Comparison of ENCODE assay signal across 17 mouse cellular contexts in genomic region chr13:94211236-94212119, GRCm38 (mm10).
DNase-seq lines count a peak whose midpoint lies in the region; ATAC-seq and TF ChIP-seq lines count a peak whose summit lies in the region.
"Had no signal": no experiment of that assay in that cellular context is flagged by ENCODE, and none has a peak within 500 bp of the region (broad histone marks: within the 10 kb centered on the region; RNA-seq: fewer than 3 reads in every experiment).

No protein-coding gene starts in this region.

- no peak for TF ChIP-seq CTCF in hindbrain, postnatal 0 days (IDR thresholded peaks at IDR 0.05; ENCODE audit: low read depth)

- H3K9me3 ChIP-seq in kidney, embryonic 15.5 days (replicated peaks): peaks cover 6% of the 10 kb centered on the region
- peaks cover 3% of the 10 kb centered on the region; the same call in 1 of the 2 replicates for H3K9me3 ChIP-seq in forebrain, embryonic 13.5 days (replicated peaks)
- no peaks in the 10 kb centered on the region for H3K9me3 ChIP-seq in hindbrain, postnatal 0 days (ENCODE audit: low read length)
- H3K9me3 ChIP-seq: limb, embryonic 15.5 days had no signal

- H3K27me3 ChIP-seq in kidney, embryonic 15.5 days: no peaks in the 10 kb centered on the region
- H3K27me3 ChIP-seq in forebrain, embryonic 13.5 days: no peaks in the 10 kb centered on the region
- H3K27me3 ChIP-seq in hindbrain, postnatal 0 days (ENCODE audit: insufficient read depth, low read length): no peaks in the 10 kb centered on the region
- H3K27me3 ChIP-seq: embryonic facial prominence, embryonic 12.5 days; limb, embryonic 15.5 days had no signal

- H3K4me3 ChIP-seq in kidney, embryonic 15.5 days (replicated peaks): no peak overlapping the region
- H3K4me3 ChIP-seq in forebrain, embryonic 13.5 days: no peak overlapping the region
- H3K4me3 ChIP-seq in hindbrain, postnatal 0 days (ENCODE audit: low read length): no peak overlapping the region
- H3K4me3 ChIP-seq: embryonic facial prominence, embryonic 12.5 days; left cerebral cortex, adult 2 months; limb, embryonic 15.5 days had no signal

- DNase-seq in kidney, postnatal 14 days: no peak
- DNase-seq in MN1 (ENCODE audit: low spot score): peak; percentile 26
- peak; percentile 37 for DNase-seq in hindbrain, postnatal 0 days (ENCODE audit: low spot score)
- no peak for DNase-seq in cerebellum, adult 8-10 months
- no peak for DNase-seq in urinary bladder, postnatal 10 days (ENCODE audit: low spot score)
- DNase-seq in frontal cortex, adult 2 months (ENCODE audit: extremely low spot score in 1 of 2, low spot score in 1 of 2): no peak
- DNase-seq: adrenal gland, postnatal 14 days; cerebellum, postnatal 25 days; heart, postnatal 36 days; kidney, adult 2 months; lung, adult 18-20 months had no signal

- H3K4me1 ChIP-seq in kidney, embryonic 15.5 days: 0 out of 2 replicates have a peak, but pooled peaks cover 7% of the 10 kb centered on the region
- H3K4me1 ChIP-seq in forebrain, embryonic 13.5 days: peaks cover 17% of the 10 kb centered on the region
- no peaks in the 10 kb centered on the region for H3K4me1 ChIP-seq in hindbrain, postnatal 0 days (ENCODE audit: insufficient read depth, low read length)
- H3K4me1 ChIP-seq: limb, embryonic 15.5 days had no signal

- H3K27ac ChIP-seq in kidney, embryonic 15.5 days: peak overlapping the region; percentile 54; the same call in 1 of the 2 replicates
- peak overlapping the region; percentile 66 for H3K27ac ChIP-seq in forebrain, embryonic 13.5 days
- no peak overlapping the region for H3K27ac ChIP-seq in hindbrain, postnatal 0 days
- H3K27ac ChIP-seq: embryonic facial prominence, embryonic 12.5 days; left cerebral cortex, adult 2 months; limb, embryonic 15.5 days had no signal

- WGBS in kidney, embryonic 15.5 days: 59% methylated on average over 6 of the region's 6 CpGs
- WGBS in forebrain, embryonic 13.5 days: 16% methylated on average over 6 of the region's 6 CpGs
- 35% methylated on average over 6 of the region's 6 CpGs for WGBS in hindbrain, postnatal 0 days

- peaks cover 30% of the 10 kb centered on the region for H3K36me3 ChIP-seq in kidney, embryonic 15.5 days
- peaks cover 20% of the 10 kb centered on the region for H3K36me3 ChIP-seq in forebrain, embryonic 13.5 days (ENCODE audit: poor library complexity, severe bottlenecking)
- peaks cover 7% of the 10 kb centered on the region; the same call in 1 of the 2 replicates for H3K36me3 ChIP-seq in hindbrain, postnatal 0 days (ENCODE audit: insufficient read depth, low read length)

- ATAC-seq in kidney, embryonic 15.5 days (replicated peaks; ENCODE audit: low FRiP score): no peak
- peak; percentile 95 for ATAC-seq in forebrain, embryonic 13.5 days
- ATAC-seq in hindbrain, postnatal 0 days: 0 out of 2 replicates have a peak, but pooled peaks have one; percentile 61

- no peak overlapping the region for H3K9ac ChIP-seq in kidney, embryonic 15.5 days
- no peak overlapping the region for H3K9ac ChIP-seq in forebrain, embryonic 13.5 days
- no peak overlapping the region for H3K9ac ChIP-seq in hindbrain, postnatal 0 days (replicated peaks; ENCODE audit: low read length)
- H3K9ac ChIP-seq: embryonic facial prominence, embryonic 12.5 days; limb, embryonic 15.5 days had no signal

- no peak overlapping the region for H3K4me2 ChIP-seq in kidney, embryonic 15.5 days
- H3K4me2 ChIP-seq in forebrain, embryonic 13.5 days: 0 out of 2 replicates have a peak overlapping the region, but pooled peaks have one; percentile 15
- H3K4me2 ChIP-seq in hindbrain, postnatal 0 days (ENCODE audit: low read depth, low read length): no peak overlapping the region
- H3K4me2 ChIP-seq: embryonic facial prominence, embryonic 12.5 days; heart, embryonic 11.5 days; limb, embryonic 15.5 days had no signal

Comparison
In these comparisons a context has a peak if more than half of its experiments do, and no peak if none do; other contexts are left out.
1. DNase-seq: peak in MN1 (single experiment) and hindbrain, postnatal 0 days (single experiment); none in kidney, postnatal 14 days (single experiment), cerebellum, adult 8-10 months (single experiment), urinary bladder, postnatal 10 days (single experiment) and frontal cortex, adult 2 months (0 of 2).